Mouse (Mus musculus) A20 (cell line): Measurements from ENCODE around the gene Adar.

ENCODE experiments used
- DNase-seq: peaks from one replicate; pipeline ENCODE4 v3.0.0-alpha.2; 2011; ENCODE audit warnings: low read depth, low spot score

The Adar gene

GRCm38 (mm10) chr3:89714359-89715206, at the start of gene Adar:
Gene Adar, plus strand, starts transcription at chr3:89715022.
- DNase-seq, result peak; percentile 87

GRCm38 (mm10) chr3:89667131-89667530, 47.7 kb upstream of the Adar start:
- DNase-seq, result no peak

GRCm38 (mm10) chr3:89671334-89671733, 43.5 kb upstream of the Adar start:
- no peak for DNase-seq

- peak; percentile 50 for DNase-seq
Observed at GRCm38 (mm10) chr3:89672573-89673317, 42.1 kb upstream of the Adar start.

GRCm38 (mm10) chr3:89677617-89678016, 37.2 kb upstream of the Adar start:
- no peak for DNase-seq

- no peak for DNase-seq
Observed at GRCm38 (mm10) chr3:89686031-89686430, 28.8 kb upstream of the Adar start.

GRCm38 (mm10) chr3:89688694-89689581, 25.9 kb upstream of the Adar start:
- DNase-seq, result peak; percentile 56

GRCm38 (mm10) chr3:89691776-89692175, 23.0 kb upstream of the Adar start:
- no peak for DNase-seq

- no peak for DNase-seq
Observed at GRCm38 (mm10) chr3:89696152-89696821, 18.5 kb upstream of the Adar start.

- no peak for DNase-seq
Observed at GRCm38 (mm10) chr3:89698958-89699357, 15.9 kb upstream of the Adar start.

GRCm38 (mm10) chr3:89700461-89700860, 14.4 kb upstream of the Adar start:
- DNase-seq, result peak; percentile 75

- no peak for DNase-seq
Observed at GRCm38 (mm10) chr3:89703596-89703995, 11.2 kb upstream of the Adar start.

GRCm38 (mm10) chr3:89704064-89704463, 10.8 kb upstream of the Adar start:
- no peak for DNase-seq

- no peak for DNase-seq
Observed at GRCm38 (mm10) chr3:89715207-89715966, 565 bp downstream of the Adar start.

GRCm38 (mm10) chr3:89715967-89716256, 1.1 kb downstream of the Adar start:
- DNase-seq, result no peak

- no peak for DNase-seq
Observed at GRCm38 (mm10) chr3:89722032-89722431, 7.2 kb downstream of the Adar start.

- DNase-seq, result no peak
Observed at GRCm38 (mm10) chr3:89723400-89724084, 8.7 kb downstream of the Adar start.

- peak; percentile 89 for DNase-seq
Observed at GRCm38 (mm10) chr3:89727028-89727427, 12.2 kb downstream of the Adar start.

- DNase-seq, result peak; percentile 36
Observed at GRCm38 (mm10) chr3:89728848-89729247, 14.0 kb downstream of the Adar start.
